Mouse (Mus musculus): ENCODE results near the gene Ctsl. TPM values are rescaled to one million over a fixed set of nuclear protein-coding genes. Genes with fewer than 3 reads are reported as not detected.

The Ctsl gene
- total RNA-seq (2015; ENCODE audit: low replicate concordance), result 12.5 and 19.9 TPM in 2 replicates
- total RNA-seq (2017; ENCODE audit: low replicate concordance), result 4.5 and 17.6 TPM in 2 replicates

DNA sequence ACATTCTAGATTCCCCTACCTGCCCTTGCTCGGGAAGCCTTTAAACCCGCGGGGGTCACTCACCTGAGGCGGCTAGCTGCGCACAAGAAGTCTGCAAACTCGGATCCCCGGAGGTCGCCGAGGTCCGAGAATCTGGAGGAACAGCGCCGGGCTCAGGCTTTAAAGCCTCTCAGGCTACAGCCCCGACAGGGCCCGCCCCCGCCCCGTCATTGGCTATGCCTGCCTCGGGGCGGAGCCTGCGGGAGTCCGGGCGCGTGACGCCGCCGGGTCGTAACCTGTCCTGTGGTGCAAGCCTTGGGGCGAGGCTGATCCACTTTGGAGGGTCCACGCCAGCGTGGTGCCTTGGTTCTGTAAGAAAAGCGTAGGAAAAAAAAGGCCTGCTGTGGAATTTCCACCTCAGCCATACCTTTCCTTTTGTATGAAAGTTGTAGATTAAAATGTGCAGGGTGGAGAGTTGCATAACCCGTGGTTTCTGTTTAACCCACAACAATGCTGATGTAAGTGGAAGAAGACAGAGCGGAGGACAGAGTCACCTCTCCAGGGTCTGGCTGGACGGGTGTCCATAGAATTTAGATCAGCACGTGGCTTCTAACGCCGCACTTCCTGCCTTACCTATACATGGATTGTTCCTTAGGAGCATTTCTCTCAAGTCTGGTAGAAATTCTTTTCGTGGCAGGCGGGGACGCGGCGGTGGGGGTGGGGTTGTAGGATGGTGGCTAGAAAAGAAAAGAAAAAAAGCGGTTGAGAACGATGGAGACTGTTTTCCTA, at the start of gene Ctsl:
TSS of gene Ctsl (minus strand) at position 718 of the 768 bp plus-strand sequence.
- ATAC-seq (replicated peaks; ENCODE audit: low FRiP score, poor library complexity, severe bottlenecking), result peak; percentile 99

DNA sequence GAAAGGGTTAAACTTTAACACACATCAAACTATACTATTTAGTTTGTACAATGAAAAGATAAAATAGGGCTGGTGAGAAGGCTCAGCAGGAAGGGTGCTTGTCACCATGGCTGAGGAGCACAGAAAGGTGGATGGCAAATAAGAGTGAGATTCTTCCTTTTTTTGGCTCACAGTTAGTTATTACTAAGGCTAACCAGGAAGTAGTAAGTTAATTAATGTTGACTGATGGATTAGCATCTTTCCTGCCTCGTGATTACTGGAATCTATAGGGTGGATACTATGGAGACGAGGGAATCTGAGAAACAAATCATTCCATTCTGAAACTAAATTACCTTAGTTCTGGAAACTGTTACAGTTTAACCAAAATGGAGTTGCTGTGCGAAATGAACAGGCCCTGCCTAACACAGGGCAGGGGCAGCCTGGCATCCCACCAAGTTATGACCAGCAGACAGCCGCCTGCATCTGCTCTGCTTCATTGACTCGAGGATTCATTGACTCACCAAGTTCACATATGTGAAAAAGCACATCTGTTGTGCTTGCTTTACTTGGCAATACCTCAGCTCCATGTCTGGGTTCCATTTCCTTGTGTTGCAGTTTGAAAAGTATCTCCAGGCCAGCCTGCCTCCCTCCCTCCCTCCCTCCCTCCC, 46.4 kb upstream of the Ctsl start:
- ATAC-seq (replicated peaks; ENCODE audit: low FRiP score, poor library complexity, severe bottlenecking), result no peak

DNA sequence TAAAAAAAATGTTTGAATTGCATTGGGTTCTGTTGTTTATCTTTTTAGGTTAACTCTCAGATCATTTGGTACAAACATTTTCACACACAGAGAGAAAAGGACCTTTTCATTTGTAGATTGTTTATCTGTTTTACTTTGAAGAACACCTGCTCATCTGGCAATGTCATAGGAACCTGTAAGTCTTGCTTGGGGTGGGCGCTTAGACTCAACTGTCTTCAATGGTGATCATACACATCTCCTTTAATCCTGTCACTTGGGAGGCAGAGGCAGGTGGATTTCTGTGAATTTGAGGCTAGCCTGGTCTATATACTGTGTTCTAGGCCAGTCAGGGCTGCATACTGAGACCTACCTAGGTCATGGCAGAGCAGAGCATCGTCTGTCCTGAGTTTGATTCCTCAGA, 45.0 kb upstream of the Ctsl start:
- no peak for ATAC-seq (replicated peaks; ENCODE audit: low FRiP score, poor library complexity, severe bottlenecking)

DNA sequence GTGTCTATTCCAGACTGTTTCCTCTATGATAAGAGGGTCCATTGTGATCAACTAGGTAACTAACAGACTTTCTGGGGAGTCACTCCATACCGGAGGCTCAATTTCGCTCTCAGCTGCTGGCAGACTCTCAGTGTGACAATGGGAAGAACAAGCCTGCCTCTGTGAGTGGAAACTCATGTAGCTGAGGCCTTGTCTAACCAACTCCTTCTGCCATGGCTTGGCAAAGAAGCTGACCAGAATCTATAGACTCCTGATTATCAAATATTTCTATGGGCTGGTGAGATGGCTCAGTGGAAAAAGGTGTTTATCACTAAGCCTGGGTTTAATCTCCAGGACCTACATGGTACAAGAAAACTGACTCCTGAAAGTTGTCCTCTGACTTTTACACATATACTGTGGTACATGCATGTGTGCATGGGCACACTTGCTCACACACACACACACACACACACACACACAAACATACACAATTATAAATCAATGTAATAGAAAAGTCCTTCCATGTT, 42.1 kb upstream of the Ctsl start:
- no peak for ATAC-seq (replicated peaks; ENCODE audit: low FRiP score, poor library complexity, severe bottlenecking)

DNA sequence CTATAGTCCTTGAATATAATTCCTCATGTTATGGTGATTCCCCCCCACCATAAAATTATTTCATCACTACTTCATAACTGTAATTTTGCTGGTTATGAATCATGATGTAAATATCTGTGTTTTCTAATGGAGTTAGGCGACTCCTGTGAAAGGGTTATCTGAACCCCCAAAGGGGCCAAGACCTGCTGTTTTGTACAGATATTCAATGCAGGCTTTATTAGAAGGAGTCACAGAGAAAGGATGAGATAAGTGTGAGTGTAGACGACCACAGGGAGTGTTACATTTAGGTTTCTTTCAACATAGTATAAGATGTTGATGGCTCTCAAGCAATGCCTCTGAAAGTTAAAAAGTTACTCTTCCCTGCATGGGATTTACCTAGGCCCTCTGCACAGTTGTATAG, 40.6 kb upstream of the Ctsl start:
- peak; percentile 30; the same call in 1 of the 2 replicates for ATAC-seq (replicated peaks; ENCODE audit: low FRiP score, poor library complexity, severe bottlenecking)

DNA sequence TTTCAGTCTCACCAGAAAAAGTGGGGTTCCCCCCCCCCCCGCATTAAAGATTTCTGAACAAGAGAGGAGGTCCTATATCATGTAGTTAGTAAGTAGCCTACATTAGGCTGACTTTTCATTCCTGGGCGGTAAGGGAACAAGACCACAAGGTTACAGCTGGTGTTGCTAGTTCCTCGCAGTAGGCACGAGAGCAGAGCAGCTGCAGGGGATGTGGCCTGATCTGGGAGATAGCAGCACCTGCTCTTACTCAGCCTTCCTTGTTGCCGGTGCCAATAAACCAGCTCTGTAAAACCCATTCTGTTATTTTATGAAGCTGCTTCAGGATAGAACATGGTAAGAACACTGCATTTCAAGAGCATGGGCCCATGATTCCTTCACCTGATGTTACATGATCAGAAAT, 39.9 kb upstream of the Ctsl start:
- peak; percentile 67; the same call in 1 of the 2 replicates for ATAC-seq (replicated peaks; ENCODE audit: low FRiP score, poor library complexity, severe bottlenecking)

DNA sequence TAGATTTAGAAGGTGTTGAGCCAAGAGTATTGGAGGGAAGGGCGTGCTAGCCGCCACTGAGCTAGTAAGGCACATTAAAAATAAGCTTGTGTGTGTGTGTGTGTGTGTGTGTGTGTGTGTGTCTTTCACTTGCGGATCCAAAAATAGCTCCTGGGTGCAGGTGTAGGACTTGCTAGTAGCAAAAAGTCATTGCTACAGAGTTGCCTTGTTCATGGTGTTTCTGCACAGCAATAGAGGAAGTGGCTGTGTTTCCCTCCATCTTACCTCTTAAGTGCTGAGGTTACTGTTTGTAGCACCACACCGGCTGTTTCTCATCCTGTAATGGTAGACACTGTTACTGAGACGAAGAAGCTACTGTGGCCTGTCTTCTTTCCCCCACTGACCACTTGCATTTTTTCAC, 37.3 kb upstream of the Ctsl start:
- ATAC-seq (replicated peaks; ENCODE audit: low FRiP score, poor library complexity, severe bottlenecking), result no peak

DNA sequence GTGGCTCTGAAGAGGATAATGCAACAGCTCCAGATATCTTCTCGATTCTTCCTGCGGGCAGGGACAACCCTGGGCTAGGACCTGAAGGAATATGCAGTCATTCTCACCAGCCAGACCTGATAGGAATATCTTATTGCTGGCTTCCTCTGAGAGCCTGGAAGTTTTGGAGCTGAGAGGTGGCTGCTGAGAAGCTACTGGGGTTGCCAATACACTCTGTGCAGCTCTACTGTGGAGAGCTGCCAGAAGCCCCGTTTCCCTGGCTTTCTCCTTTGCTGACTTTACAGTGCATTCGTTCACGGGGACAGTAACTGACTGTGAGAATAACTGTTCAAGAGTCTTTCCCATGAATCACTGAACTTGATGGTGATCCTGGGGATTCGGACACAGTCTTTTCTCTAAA, 34.9 kb upstream of the Ctsl start:
- no peak for ATAC-seq (replicated peaks; ENCODE audit: low FRiP score, poor library complexity, severe bottlenecking)

DNA sequence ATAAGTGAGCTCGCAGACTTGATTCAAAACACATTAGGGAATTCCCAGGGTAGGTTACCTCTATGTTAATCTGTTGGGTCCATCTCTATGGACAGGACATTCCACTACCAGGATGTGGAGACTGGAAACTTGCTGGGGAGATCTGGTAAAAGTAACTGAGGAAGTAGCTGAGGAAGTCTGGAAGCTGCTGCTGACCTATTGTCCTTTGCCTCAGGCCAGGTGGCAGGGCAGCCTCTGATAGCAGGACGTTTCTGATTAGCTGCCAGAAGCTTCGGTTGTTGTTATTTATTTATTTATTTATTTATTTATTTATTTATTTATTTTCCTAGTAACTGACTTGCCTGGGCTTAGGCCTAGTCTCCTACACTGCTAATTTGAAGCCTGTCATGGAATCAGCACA, 32.8 kb upstream of the Ctsl start:
- no peak for ATAC-seq (replicated peaks; ENCODE audit: low FRiP score, poor library complexity, severe bottlenecking)

DNA sequence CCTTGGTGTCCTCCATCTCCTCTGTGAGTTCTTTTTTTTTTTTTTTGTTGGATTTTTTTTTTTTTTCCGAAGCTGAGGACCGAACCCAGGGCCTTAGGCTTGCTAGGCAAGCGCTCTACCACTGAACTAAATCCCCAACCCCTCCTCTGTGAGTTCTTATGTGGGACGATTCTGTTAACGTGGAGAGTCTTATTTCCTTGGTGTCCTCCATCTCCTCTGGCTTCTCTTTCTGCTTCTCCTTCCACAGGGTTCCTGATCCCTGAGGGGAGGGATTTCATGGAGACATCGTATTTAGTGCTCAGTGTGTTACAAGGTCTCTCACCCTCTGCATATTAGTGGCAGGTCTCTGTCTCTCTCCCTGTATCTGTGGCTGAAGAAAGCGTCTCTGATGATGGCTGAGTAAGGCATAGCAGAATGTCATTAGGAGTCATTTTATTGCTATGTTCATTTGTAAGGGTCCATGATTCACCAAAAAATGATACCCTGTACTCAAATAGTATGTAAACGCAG, 32.3 kb upstream of the Ctsl start:
- 0 out of 2 replicates have a peak, but pooled peaks have one; percentile 26 for ATAC-seq (replicated peaks; ENCODE audit: low FRiP score, poor library complexity, severe bottlenecking)

DNA sequence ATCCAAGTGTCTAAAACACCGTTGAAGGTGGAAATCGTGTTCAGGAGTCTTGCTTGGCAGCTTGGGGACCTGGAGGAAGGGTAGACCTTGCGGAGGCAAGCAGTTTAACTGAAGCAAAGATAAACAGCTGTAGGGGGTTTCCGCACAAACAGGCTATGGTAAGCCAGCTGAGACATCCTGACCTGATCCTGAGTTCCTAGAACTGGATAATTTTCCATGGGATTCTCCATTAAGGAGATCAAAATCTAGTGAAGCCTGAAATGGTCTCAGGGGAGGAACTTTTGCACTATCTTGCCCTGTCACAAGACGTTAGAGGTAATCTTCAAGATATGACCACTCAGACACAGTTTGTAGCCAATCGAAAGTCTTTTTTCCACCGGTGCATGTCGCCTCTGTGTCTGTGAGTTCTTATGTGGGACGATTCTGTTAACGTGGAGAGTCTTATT, 31.8 kb upstream of the Ctsl start:
- ATAC-seq (replicated peaks; ENCODE audit: low FRiP score, poor library complexity, severe bottlenecking), result peak; percentile 49; the same call in 1 of the 2 replicates

DNA sequence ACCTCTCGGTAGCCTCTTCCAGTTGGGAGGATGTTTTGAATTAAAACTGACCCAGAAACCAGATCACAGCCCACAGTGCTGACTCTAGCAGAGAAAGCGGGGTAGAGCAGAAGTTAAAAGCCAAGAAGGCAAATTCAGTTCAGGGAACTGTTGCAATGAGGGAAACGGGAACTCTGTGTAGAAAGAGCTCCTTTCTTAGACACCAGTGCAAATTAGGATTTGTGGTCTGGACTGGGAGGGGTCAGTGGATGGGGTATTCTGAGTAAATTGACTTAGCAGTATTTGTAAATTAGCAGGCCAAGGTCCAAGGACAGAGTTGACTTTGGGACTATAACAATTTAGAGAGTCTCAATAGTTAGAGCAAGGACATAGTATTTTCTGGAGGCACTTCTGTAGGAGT, 31.3 kb upstream of the Ctsl start:
- peak; percentile 41; the same call in 1 of the 2 replicates for ATAC-seq (replicated peaks; ENCODE audit: low FRiP score, poor library complexity, severe bottlenecking)

DNA sequence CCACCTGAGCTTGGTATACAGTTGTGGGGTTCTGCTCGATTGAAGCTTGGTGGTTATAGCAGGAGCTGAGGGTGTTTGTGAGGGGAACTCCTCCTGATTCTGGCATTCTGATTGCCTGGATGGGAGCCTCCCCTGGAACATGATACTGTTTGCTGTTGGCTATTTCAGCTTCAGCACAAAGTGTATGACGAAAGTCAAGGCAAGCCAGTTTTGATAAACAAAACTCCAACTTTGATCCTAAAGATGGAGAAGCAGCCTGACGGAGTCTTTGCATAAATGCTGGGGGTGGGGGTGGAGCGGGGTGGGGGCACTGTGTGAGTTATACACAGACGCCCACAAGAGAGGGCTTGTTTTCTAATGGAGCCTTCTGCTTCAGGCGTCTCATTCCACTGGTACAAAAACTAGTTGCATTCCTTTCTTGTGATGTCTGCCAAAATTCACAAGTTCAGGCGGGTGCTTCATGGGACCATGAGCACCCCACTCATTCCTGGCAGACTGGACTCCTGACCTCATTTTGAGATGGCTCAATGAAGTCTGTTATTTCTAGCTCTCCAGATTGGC, 30.2 kb upstream of the Ctsl start:
- no peak for ATAC-seq (replicated peaks; ENCODE audit: low FRiP score, poor library complexity, severe bottlenecking)

DNA sequence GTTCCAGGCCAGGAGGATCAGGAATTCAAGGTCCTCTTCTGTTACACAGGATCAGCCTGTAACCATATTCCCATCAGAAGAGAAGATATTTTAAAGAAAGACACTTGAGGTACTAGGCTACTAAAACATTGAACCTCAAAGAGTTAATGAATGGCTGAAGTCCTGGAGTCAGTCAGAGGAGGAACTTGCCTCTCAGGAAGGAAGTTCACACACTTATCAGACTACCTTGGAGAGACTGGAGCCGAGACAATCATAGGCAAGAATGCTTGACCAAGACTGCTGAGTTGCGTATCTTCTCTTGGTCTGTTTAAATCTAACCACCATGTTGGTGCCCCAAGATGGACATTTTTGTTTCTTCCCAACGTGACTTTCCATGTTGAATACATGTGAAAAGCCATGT, 29.2 kb upstream of the Ctsl start:
- ATAC-seq (replicated peaks; ENCODE audit: low FRiP score, poor library complexity, severe bottlenecking), result no peak

DNA sequence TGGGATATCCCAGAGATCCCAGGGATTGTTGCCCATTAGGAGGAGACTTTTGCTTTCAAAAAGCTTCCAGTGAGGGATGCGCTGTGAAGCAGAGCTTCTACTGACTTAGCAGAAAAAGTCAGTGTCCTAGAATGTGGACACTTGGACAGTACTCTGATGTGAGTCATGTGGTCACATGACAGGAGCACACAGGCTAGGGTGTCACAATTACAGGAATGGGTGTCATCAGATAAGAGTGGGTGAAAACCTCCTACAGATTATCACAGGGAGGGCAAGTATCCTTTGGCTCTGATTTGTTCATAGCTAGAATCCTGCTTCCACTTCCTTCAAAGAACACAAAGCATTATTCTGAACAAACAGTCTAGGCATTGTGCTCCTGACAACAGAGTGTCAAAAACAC, 27.4 kb upstream of the Ctsl start:
- ATAC-seq (replicated peaks; ENCODE audit: low FRiP score, poor library complexity, severe bottlenecking), result no peak

DNA sequence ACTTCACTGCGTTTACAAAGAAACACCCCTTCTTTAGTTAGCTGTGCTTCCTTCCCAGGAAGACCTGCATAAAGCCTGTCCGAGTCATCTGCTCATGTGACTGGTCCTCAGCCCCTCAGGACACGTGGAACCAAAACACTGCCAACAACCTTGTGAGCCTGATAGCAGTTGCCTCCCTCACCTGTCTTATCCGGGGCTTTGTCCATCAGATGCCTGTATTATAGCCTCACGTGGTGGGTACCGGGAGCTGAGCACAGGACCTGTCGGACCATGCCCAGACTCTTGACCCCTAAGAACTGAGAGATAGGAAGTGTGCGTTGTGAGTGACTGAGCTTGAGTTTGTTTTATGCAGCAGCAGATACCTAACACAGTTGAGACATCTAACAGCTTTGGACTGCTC, 26.3 kb upstream of the Ctsl start:
- ATAC-seq (replicated peaks; ENCODE audit: low FRiP score, poor library complexity, severe bottlenecking), result no peak

DNA sequence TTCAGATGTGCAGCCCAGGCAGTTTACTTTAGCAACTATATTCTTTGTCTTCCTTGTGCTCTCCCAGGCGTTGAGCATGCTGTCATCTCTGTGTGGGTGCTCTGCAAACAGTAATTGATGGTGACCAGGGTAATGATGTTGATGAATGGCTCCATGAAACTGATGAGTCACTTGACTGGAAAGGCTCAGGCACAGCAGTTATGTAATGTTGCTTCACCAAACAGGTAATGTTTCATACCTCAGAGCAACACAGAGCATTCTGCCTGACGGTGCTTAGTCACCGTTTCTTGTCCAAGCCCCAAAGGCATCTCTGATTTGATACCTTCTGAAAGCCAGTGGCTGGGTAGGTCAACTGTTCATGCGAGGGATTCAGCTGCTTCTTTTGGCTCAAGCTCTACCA, 17.7 kb upstream of the Ctsl start:
- no peak for ATAC-seq (replicated peaks; ENCODE audit: low FRiP score, poor library complexity, severe bottlenecking)

DNA sequence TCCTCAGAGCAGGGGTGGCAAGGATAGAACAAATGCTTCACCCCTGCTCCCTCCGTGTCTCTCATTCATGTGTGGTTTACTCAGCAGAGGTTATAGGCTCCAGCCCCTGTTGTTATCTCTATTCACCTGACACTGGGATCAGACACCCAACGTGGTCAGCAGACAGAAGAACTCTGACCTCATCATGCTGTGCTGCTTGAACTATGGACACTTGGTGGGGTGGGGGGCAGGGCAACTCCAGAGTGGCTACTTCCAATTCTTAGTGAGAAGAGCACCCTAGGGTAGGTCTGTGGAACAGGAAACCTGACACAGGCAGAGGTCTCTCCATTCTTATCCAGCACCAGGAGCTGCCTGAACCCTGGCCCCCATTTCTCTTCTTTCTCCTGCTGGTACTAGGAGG, 15.4 kb upstream of the Ctsl start:
- no peak for ATAC-seq (replicated peaks; ENCODE audit: low FRiP score, poor library complexity, severe bottlenecking)

DNA sequence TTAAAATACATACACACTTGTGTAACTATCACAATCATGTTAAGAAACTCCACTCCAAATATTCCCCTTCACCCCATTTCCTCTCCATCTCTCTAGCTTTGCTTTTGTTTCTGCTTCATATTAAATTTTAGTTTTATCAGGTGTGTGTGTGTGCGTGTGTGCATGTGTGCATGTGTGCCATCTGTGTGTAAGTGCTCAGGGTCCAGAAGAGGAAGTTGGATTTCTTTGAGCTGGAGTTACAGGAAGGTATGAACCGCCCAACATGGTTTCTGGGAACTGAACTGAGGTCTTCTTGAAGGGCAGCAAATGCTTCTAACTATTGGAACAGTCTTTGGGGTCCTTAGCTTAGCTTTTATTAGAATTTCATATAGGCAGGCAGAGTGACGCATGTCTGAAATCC, 14.2 kb upstream of the Ctsl start:
- no peak for ATAC-seq (replicated peaks; ENCODE audit: low FRiP score, poor library complexity, severe bottlenecking)

DNA sequence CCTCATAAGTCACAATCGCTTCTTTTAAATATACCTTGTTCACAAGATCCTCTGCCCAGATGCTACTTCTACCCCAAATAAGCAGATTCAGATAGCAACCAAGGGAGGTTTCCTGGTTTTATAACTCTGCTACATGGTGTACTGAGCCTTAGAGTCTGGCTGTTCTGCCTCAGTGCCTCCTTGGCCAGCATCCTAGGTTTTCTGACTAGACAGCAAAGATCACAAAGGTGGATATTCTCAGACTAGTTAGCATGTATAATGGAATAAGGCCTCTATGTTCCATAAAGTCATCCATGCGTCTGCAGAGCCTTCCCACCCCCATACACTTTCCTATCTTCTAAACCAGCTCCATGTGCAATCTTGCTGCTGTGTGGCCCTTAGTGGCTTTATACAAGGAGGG, 9.6 kb upstream of the Ctsl start:
- ATAC-seq (replicated peaks; ENCODE audit: low FRiP score, poor library complexity, severe bottlenecking), result no peak

DNA sequence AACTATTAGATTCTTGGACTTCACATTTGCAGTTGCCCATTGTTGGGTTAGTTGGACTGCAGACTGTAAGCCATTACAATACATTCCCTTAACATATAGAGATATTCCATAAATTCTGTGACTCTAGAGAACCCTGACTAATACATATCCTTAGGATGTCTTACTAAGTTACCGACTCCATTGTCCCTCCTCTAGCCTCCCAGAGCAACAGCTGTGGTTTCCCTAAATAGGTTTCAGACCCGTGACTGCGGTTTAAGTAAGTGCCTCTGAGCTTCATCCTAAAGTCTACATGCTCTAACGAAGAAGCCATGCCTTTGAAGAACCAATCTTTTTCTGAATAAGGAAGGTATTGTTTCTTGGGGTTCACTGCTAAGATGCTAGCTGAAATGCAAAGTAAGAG, 7.9 kb upstream of the Ctsl start:
- ATAC-seq (replicated peaks; ENCODE audit: low FRiP score, poor library complexity, severe bottlenecking), result no peak

Data from erythroblast, adult 5-6 weeks (primary cell).